Mouse (Mus musculus) layer of hippocampus, postnatal 25 days (tissue): ENCODE measurements around the gene Fgfr4. TPM values are rescaled to one million over a fixed set of nuclear protein-coding genes. Genes with fewer than 3 reads are reported as not detected.
"Not testable (repeated sequence)": the region's sequence is repeated elsewhere in the genome, so short reads cannot be mapped to it uniquely, and the experiment has no call there.

ENCODE experiments used
- DNase-seq, 2 experiments: peaks; one replicate each; pipeline ENCODE4 v3.0.0; 2022; ENCODE audit warnings: mixed read lengths in 2 of 2, low spot score in 1 of 2; ENCODE audit errors: extremely low spot score in 1 of 2
- total RNA-seq, 2 experiments: library from RNA; stranded (reverse); gene quantifications; 2 replicates each; pipeline ENCODE4 v1.2.3; 2021

The Fgfr4 gene
- total RNA-seq, 2 experiments from 2014 or later = 0.68 to 0.74 TPM

DNA sequence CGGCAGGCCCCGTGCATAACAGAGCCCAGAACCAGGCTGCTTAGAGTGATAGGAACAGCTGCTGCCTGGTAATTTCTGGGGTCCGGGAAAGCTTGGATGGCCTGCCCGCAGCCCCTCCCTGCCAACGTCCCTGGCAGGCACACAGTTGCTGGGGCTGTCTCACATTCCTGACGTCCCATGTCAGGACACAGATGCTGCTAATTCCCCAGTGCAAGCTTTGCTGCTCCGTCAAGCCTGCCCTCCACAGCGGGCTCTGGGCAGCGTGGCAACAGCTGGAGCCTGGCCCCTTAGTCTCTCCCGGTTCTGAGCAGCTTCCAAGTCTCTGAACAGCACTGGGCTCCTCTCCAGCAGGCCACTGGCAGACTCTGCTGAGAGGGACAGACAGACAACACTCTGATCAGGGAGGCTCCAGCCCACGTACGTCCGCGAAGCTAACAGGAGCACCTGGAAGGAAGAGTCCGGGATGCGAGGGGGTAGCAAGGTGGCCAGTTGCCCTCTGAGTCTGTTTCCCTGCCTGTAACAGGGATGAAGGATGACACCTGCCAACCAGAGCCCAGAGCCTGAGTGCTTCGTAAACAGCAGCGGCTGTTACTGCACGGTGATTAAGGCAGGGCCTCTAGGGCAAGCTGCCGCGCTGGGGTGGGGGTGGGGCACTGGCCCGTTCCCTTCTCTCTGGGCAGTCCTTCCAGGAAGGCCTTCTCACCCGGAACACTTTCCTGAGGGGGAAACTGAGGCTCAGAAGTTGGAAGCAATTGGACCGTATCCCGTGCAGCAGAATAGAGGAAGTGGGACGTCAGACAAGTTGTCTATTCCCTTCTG is 19.3 kb downstream of the Fgfr4 start:
- peak in 1 of 2 experiments; percentile 42 for DNase-seq

DNA sequence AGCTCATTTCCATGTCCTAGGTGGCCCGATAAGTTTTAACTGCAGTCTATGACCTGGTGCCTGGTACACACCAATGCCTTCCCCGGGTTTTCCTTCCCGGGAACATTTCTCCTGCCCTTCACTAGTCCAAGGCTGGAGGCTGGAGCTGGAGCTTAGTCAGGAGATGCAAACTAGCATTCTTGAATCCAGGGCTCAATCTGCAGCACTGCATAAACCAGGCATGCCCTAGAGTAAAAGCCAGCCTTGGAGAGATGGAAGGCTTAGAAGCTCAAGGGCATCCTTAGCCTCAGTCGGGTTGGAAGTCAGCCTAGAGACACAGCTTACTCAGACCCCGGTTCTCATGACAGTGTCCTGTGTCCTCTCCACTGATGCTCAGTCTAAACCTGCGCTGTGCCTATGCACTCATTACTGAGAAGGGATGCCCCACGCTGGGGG is 19.9 kb downstream of the Fgfr4 start:
- DNase-seq = no peak

DNA sequence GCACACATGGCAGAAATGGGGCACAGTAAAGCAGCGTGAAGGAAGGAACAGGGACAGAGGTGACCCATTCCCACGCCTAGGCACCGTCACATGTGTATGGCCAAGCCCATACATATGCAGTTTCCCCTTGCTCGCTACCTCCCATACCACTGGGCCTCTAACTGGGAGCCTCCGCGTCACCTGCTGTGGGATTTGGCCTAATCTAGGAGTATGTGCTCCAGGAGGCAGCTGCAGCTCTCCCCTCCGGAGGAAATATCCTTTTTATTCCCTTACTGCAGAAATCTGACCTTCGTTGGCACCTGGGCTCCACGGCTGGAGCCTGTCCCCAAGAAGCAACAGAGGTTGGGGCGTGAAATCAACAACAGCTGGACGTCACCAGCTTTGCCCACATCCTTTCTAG is 21.9 kb downstream of the Fgfr4 start:
- DNase-seq = no peak

DNA sequence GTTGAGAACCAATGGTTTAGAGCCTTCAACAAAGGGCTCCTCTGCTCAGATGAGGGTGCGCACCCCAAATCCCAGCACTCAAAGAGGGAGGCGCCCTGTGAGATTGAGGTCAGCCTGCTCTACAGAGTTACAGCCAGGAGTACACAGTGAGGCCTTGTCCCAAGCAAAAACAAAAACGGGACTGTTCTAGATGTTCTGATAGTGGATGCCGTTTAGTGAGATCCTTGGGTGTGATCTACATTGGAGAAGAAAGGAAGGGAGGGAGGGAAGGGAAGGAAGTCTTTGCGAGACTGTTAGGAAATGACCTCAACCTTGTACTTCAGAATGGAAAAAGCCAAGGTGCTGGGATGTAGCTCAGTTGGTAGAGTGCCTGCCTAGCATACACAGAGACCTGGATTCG is 23.8 kb downstream of the Fgfr4 start:
- no peak for DNase-seq

DNA sequence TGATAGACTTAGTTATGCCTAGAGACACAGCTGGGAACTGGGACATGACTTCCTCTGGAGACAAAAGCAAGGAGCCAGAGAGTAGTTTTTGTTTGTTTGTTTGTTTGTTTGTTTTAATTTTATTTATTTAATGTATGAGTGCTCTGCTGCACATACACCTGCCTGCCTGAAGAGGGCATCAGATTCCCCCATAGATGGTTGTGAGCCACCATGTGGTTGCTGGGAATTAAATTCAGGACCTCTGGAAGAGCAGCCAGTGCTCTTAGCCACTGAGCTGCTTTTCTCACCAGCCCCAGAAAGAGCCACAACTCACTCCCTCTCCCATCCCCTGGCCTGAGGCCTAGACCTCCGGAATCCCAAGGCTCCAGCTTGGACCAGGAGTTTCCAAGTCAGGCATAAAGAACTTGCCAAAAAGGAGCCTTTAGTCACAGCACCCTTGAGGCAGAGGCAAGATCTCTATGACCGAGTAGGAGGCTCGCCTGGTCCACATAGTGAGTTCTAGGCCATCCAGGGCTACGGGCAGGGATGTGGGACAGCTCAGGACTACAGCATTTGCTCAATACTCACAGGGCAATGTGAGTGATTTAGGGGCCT is 25.6 kb downstream of the Fgfr4 start:
- DNase-seq = no peak

DNA sequence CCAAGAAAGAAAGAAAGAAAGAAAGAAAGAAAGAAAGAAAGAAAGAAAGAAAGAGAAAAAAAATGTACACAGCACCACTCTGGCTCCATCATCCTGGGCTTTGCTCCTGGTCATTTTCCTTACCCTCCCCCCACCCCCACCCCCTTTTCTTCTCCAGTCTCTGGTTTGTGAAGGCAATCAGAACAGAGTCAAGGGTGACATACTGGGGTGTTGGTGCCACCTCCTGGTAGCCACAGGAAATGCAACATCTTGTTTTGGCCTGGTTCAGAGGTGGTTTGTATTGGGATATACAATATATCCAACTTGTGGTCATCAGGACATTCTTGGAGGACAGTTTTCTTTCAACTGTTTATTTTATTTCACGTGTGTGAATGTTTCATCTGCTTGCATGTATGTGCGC is 26.1 kb downstream of the Fgfr4 start:
- peak; percentile 46 to 80 for DNase-seq

DNA sequence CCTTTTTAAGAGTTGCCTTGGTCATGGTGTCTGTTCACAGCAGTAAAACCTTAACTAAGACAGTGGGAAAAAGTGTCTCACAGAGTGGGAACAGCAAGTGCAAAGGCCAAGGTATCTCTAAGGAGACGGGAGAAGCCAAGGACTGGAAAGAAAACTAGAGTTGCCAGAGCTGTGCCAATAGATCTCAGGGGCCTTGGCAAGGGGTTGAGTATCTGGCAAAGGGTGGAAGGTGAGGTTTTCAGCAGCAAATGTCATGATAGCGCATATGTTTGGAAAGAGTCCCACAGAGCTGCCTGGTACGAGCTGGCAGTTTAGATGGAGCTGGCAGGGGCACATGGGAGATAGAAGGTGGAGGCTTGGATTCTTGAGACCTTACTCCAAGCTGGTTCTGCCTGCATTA is 27.2 kb downstream of the Fgfr4 start:
- DNase-seq = no peak

DNA sequence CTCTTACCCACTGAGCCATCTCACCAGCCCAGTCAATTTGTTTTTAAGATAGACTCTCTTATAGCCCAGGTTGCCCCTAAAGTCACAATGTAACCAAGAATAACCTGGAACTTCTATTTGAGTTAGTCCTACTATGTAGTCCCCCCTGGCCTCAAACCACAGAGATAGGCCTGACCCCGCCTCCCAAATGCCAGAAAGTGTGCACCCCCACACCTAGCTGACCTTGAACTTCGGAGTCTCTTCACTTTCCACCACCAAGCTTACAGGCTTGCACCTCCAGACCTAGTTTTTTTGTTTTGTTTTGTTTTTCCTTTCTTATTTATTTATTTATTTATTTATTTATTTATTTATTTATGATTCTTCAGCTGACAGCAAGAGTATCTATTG is 29.3 kb downstream of the Fgfr4 start:
- DNase-seq = no peak

DNA sequence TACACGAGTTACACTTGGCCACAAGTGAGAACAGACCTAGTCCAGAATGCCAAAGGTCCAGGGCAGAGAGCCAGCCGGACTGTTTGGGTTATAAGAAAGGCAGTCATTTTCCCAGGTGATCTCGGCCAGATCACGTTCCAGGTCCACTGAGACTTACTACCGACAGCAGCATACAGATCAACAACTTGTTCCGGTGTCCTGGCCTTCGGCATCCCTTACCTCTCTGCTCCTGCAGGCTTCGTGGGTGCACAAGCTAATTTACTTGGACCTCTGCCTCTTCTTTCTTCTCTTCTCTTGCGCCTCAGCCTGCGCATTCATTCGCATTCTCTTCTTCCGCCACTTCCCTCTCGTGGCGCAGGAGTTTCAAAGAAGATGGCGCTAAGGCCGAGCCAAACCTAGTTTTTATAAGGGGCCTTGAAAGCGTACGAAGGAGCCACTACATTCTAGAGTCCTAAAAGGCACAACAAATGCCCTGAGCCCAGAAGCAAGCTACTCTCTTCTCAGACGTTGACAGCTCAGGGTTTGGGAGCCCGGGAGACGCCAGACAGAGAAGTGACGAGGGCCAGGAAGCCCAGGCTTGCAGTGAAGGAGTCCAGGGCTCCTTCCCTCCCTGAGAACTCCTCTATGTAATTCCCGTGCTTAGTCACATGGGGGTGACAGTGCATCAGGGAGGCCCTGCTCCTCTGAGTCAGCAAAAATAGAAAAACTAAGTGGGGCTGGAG is 29.9 kb downstream of the Fgfr4 start:
- DNase-seq = peak; percentile 40 to 53

DNA sequence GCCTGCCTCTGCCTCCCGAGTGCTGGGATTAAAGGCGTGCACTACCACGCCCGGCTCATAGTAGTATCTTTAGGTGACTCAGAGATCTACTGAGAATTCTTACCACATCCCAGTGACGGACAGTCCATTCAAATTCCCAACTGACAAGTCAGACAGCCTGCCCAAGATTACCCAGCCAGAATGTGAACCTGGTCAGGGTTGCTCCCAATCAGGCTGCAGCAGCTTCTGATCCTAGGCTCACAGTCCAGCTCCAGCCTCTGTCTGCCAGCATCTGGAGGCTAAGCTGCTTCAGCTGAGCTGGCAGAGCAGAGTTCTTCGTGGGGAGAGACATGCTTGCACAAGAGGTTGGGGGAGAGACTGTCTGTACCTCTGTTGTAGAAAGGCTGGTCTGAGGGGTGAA is 30.9 kb downstream of the Fgfr4 start:
- DNase-seq = no peak

DNA sequence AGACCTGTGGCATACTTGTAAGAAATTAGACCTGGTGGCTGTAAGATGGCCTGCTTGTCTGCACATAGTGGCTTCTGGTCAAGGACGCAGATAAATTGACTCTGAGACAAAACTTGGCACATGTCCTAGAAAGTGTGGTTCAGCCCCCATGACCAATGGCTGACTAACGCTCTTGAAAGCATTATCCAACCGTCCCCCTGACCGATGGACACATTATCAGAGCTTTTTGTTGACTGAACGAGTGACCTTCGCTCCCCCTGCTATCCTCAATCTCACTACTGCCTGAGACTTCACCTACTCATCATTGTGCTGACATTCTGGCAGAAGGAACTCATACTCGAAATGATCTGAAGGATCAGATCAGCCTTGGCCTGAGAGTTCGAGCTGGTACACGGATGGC is 34.6 kb downstream of the Fgfr4 start:
- not testable (repeated sequence) for DNase-seq

DNA sequence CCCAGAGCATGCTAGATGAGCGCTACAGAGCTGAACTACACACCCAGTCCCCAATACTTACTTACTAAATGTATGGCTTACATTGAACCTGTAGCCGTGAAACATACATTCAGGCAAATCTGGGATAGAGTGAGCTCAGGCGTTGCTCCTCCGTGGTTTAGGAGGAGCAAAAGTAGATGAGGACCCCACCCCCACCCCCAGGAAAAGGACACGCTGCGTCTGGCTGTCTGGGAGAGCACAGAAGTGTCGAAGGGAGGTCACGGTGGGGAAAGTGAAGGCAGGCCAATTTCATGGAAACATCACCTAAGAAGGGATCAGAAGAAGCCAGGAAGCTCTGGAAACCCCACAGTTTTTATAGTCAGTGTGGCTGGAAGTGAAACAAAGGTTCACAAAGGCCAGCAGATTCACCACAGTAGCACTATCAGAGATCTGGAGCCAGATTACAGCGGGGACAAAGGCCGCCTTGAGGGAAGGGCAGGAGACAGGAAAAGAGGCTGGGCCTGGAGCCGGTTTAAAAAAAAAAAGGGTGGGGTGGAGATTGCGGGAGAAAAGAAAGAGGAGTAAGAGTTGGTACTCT is 37.2 kb downstream of the Fgfr4 start:
- no peak for DNase-seq

DNA sequence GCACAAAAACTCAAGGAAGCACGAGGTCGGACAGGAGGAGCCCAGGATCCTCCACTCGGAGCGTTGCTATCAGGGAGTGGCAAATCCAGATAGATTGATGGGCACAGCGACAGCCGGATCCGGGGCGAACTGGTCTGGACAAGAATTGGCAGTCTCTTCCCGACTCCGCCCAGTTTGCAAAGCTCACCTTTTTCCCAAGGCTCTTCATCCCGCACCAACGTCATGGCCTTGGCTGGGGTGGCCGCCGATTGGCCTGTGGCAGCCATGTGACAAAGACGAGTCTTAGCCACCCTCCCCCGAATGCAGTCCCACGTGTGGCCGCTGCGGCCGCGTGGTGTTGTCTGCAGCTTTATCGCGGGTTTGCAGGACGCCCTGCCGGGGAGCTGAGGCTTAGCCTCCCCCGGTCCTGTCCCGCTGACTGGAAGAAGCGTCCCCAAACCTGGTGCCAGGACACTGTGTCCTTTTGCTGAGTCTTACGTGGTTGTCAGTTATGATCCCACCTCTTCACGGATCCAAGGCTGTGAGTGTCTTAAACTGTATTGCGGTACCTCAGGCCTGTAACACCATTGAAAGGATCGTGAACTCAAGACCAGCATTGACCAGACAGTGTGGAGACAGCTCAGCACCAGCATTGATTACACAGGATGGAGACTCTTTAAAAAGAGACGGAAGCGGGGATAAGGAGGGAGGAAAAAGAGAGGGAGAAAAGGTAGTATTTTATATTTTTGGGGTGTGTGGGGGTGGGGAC is 37.9 kb downstream of the Fgfr4 start:
- DNase-seq = peak; percentile 78 to 85

DNA sequence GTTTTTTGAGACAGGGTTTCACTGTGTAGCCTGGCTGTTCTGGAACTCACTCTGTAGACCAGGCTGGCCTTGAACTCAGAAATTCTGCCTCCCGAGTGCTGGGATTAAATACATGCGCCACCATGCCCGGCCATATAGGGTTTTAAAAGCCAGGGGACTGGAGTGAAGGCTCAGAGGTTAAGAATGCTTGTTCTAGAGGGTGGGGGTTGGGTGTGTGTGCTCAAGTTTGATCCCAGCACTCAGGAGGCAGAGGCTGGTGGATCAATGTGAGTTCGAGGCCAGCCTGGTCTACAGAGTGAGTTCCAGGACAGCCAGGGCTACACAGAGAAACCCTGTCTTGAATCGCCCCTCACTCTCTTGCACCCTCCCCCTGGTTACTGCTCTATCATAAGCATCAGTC is 39.1 kb downstream of the Fgfr4 start:
- no peak for DNase-seq

DNA sequence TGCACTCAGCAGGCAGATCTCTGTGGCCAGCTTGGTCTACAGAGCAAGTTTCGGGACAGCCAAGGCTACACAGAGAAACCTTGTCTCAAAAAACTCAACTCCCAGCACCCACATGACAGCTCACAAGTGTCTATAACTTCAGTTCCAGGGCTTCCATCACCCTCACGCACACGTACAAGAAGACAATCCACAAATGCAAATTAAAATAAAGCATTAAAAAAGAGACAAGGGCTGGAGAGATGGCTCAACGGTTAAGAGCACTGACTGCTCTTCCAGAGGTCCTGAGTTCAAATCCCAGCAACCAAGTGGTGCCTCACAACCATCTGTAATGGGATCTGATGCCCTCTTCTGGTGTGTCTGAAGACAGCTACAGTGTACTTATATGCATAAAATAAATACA is 50.3 kb downstream of the Fgfr4 start:
- DNase-seq = not testable (repeated sequence)

DNA sequence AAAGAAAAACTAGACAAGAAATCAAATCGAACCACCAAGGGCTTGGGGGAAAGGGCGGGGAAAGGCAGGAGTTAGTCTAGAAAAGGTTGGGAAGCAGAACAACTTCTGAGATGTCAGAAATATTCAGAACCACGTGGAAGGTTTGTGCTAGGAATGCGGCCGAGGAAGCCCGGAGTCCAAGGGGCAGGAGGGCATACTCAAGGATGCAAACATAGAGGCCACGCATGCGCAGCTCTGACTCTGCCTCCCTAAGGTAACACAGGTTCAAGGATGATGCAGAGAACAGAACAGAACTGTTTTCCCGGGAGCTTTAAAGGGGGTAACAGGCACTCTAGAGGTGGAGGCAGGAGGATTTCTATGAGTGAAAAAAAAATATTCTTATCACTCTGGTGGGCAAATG is 51.3 kb downstream of the Fgfr4 start:
- no peak for DNase-seq

DNA sequence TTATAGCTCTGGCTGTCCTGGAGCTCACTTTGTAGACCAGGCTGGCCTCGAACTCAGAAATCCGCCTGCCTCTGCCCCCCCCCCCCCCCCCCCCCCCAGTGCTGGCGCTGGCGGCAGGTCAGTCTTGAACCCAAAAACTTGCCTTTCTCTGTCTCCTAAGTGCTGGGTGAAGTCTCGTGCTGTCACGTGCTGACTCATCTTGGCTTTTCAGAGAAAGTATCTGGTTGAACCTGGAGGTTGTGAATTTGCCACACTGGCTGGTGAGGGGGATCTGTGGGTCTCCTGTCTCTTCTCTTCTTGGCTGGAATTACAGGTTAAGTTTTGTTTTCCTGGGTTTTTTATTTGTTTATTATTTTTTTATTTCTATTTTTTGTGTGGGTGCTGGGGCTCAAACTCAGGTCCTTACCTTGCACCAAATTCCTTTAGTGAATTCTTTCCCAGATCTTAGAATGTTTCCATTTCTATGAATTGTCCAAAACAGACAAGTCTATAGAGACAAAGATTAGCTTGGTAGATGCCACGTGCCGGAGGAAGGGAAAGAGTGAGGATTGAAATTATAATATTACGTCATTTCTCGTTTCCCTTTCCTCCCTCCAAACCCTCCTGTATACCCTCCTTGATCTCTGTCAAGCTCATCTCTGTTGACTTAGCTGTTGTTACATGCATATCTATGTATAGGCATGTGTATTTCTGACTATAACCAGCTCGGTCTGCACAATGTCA is 52.4 kb downstream of the Fgfr4 start:
- no peak for DNase-seq

DNA sequence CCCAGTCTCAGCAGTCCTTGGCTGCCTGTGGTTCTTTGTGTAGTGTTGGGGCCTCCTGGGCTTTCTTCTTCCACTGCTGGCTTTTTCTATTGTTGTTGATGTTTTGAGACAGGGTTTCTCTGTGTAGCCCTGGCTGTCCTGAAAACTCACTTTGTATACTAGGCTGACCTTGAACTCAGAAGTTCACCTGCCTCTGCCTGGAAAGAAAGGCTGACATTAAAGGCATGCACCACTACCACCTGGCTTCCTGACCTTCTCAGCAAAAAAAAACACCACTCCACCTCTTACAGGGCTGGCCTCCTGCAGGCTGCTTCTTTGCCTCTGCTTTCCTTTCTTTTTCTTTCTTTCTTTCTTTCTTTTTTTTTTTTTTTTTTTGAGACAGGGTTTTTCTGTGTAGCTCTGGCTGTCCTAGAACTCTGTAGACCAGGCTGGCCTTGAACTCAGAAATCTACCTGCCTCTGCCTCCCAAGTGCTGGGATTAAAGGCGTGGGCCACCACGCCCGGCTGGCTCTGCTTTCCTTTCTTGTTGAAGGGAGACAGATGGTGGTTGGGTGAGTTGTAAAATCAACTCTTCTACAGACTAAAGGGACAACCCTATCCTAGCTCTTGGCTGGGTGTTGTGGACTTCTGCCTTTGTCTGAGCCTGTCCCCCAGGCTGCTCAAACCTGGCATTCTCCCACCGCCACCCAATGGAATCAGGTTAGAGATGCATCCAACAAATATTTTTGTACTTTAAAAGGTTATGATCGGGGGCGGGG is 53.2 kb downstream of the Fgfr4 start:
- DNase-seq = no peak
